In the genomic region with DNA sequence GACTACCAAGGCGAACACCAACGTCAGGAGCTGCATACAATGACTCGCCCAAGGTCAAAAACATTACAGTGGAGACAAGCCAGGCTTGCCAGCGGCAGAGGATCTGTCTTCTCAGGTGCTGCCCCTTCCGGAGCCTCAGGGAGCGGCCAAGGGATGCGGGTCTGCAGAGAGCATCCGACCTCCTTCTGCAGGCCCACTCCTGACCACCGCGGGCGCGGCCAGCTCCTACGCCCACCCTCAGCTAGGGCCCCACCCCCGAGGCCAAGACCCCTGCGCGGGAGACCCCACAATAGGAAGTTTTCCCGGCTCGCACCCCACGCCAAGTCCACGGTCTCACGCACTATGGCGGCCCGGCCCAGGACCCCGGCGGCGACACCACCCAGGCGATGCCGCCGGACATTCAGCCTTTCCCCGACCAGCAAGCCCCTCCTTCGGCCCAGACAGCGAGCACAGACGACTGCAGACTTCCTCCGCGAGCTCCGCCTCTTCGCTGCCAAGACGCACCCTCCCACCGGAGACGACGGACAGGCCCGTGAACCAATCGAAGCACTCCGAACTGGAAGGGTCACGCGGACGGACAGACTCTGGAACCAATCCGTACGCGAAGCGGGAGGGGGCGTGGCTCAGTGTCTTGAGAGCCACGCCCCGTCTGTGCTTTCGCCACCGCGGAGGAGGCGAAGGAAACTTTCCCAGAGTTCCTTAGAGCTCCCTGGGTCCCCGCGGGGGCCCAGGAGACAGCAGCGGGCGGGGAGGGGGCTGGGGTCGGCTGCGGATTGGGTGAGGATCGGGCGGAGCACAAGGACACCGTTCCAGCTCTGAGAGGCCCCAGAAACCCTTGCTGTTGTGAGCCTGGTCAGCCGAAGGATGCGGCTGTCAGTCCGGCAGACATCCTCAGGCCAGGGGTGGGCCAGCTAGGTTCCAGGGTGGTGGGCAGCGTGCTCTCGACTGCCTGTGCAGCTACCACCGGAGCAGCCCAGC, we compare ENCODE assay signal across 8 mouse cellular contexts. TPM values are rescaled to one million over a fixed set of nuclear protein-coding genes. Genes with fewer than 3 reads are reported as not detected.
DNase-seq lines count a peak whose midpoint lies in the region; ATAC-seq lines count a peak whose summit lies in the region.

A gene (minus strand): TSS at position 492 of the 978 bp plus-strand sequence.
A gene (plus strand): TSS at position 786 of the 978 bp plus-strand sequence.

- H3K27me3 ChIP-seq in intestine, embryonic 14.5 days (replicated peaks; ENCODE audit: control insufficient read depth, insufficient read depth, low read length), result no peaks in the 10 kb centered on the region

- ATAC-seq in intestine, embryonic 14.5 days (replicated peaks; ENCODE audit: low FRiP score, low TSS enrichment, low read depth), result peak; percentile 95

- peak within 1 kb of the TSS; percentile 80 for H3K9ac ChIP-seq in intestine, embryonic 14.5 days (ENCODE audit: low read length)

- intact Hi-C loops in left cerebral cortex, postnatal 14 days (cut with DNase I), result no loop called here

- H3K4me1 ChIP-seq in intestine, embryonic 14.5 days (replicated peaks; ENCODE audit: control insufficient read depth, insufficient read depth, low read length), result peaks cover 16% of the 10 kb centered on the region

- no peaks in the 10 kb centered on the region for H3K9me3 ChIP-seq in intestine, embryonic 14.5 days (ENCODE audit: control insufficient read depth, low read length)

- H3K36me3 ChIP-seq in intestine, embryonic 14.5 days (ENCODE audit: control insufficient read depth, insufficient read depth, low read length), result peaks cover 14% of the 10 kb centered on the region

- peak within 1 kb of the TSS; percentile 79 for H3K4me2 ChIP-seq in intestine, embryonic 14.5 days (ENCODE audit: low read length)

- under 1% methylated on average over 73 of the region's 73 CpGs for WGBS in intestine, embryonic 14.5 days

- peak within 1 kb of the TSS; percentile 82 for H3K4me3 ChIP-seq in intestine, embryonic 14.5 days (ENCODE audit: low read depth, low read length)

- DNase-seq in adrenal gland, adult 18-20 months (ENCODE audit: low spot score in 2 of 2), result peak; percentile 100
- DNase-seq in embryo, embryonic 11 days, result peak; percentile 100
- peak; percentile 100 for DNase-seq in gastrocnemius, postnatal 25 days
- DNase-seq in intestine, embryonic 14.5 days (ENCODE audit: low spot score), result peak; percentile 100
- DNase-seq in left cerebral cortex, postnatal 14 days (ENCODE audit: low spot score in 2 of 2), result peak; percentile 100
- DNase-seq in mesoderm, embryonic 11.5 days (ENCODE audit: low read depth, low spot score), result peak; percentile 100
- peak; percentile 100 for DNase-seq in right cerebral cortex, postnatal 36 days (ENCODE audit: low spot score in 2 of 2)
- peak; percentile 100 for DNase-seq in yolk sac, embryonic 10.5 days (ENCODE audit: low spot score)

- H3K27ac ChIP-seq in intestine, embryonic 14.5 days (ENCODE audit: low read depth), result peak within 1 kb of the TSS; percentile 94

RNA-seq across cellular contexts. Expression of the first gene that starts in this region (rescaled TPM):
- total RNA-seq in adrenal gland, adult 18-20 months (2021), result 10 to 100 TPM; 70.2 to 80.3 TPM
- 10 to 100 TPM; 29.9 to 30.1 TPM for total RNA-seq in gastrocnemius, postnatal 25 days (2021)
- 125 and 136 TPM in 2 replicates for polyA plus RNA-seq in intestine, embryonic 14.5 days (2014; fragmentation: Nextera tagmentation; extraction: Ambion mirVana)
- total RNA-seq in left cerebral cortex, postnatal 14 days (2021), result 10 to 100 TPM; 83.2 to 94.7 TPM

RNA-seq across cellular contexts. Expression of the second gene that starts in this region (rescaled TPM):
- total RNA-seq in adrenal gland, adult 18-20 months (2021), result 10 to 100 TPM; 29.2 to 34.9 TPM
- 10 to 100 TPM; 25.1 to 25.5 TPM for total RNA-seq in gastrocnemius, postnatal 25 days (2021)
- 27.0 and 29.0 TPM in 2 replicates for polyA plus RNA-seq in intestine, embryonic 14.5 days (2014; fragmentation: Nextera tagmentation; extraction: Ambion mirVana)
- 10 to 100 TPM; 64.0 to 66.9 TPM for total RNA-seq in left cerebral cortex, postnatal 14 days (2021)

Comparison
In these comparisons a context has a peak if more than half of its experiments do, and no peak if none do; other contexts are left out.
1. Peak in every context shown above with its lines: DNase-seq, ATAC-seq, H3K4me3 ChIP-seq and H3K27ac ChIP-seq.